Mouse (Mus musculus): ENCODE data around the gene Gm49450.

- TF ChIP-seq POLR2A (IDR thresholded peaks at IDR 0.05; ENCODE audit: borderline replicate concordance, low read depth, low read length) (no peak), CTCF (IDR thresholded peaks at IDR 0.05; ENCODE audit: low read depth, low read length) (no peak)
These were observed 30.8 kb downstream of the Gm49450 start for GRCm38 (mm10) chr15:98922581-98922980.
